Mouse (Mus musculus): ENCODE data around the gene Csnk2b.

- no peak for TF ChIP-seq CTCF (IDR thresholded peaks at IDR 0.05; ENCODE audit: low read depth)
- TF ChIP-seq EP300 (IDR thresholded peaks at IDR 0.05; ENCODE audit: low read depth): no peak
Measured at GRCm38 (mm10) chr17:35121143-35121799, 582 bp downstream of the Csnk2b start, which contains the start of gene Gpank1.
